Mouse (Mus musculus) liver, embryonic 14.5 days (tissue): ENCODE results near the gene Uggt2. TPM values are rescaled to one million over a fixed set of nuclear protein-coding genes. Genes with fewer than 3 reads are reported as not detected.
A peak's percentile ranks its signal among the peaks of the same experiment; 100 is the strongest.

Experiments
- ATAC-seq: fragments of 200-750 bp; cut with Nextera tagmentation; 2 replicates; pipeline ENCODE4 v1.8.0; 2017; ENCODE audit warnings: moderate number of reproducible peaks, mild to moderate bottlenecking, moderate library complexity; ENCODE audit not compliant: insufficient read depth
- DNase-seq, 3 experiments: peaks; one replicate each; pipeline ENCODE4 v3.0.0-alpha.2; 2012 to 2013; ENCODE audit warnings: low read depth in 3 of 3, low spot score in 3 of 3
- H3K27ac ChIP-seq: fragments of 300-500 bp; sonication (generic); 2 replicates; pipeline ENCODE4 v1.5.1; 2014; ENCODE audit warnings: moderate library complexity, mild to moderate bottlenecking, control low read depth, inconsistent platforms
- H3K27me3 ChIP-seq: fragments of 300-500 bp; sonication (generic); 2 replicates; pipeline ENCODE4 v1.6.1; 2014; ENCODE audit warnings: mild to moderate bottlenecking, low read length, moderate library complexity; ENCODE audit not compliant: control insufficient read depth, insufficient read depth
- H3K36me3 ChIP-seq: fragments of 300-500 bp; sonication (generic); replicated peaks from 2 replicates; pipeline ENCODE4 v1.6.1; 2014; ENCODE audit warnings: low read depth; ENCODE audit not compliant: control insufficient read depth, insufficient read depth
- H3K4me1 ChIP-seq, 2 experiments: fragments of 200-500 bp in 1 of 2; fragments of 300-500 bp in 1 of 2; sonication (generic) in 1 of 2; replicated peaks; 2 replicates each; pipeline ENCODE4 v1.6.1; 2012 to 2014; ENCODE audit warnings: antibody characterized with exemption in 1 of 2, inconsistent platforms in 1 of 2, low read length in 1 of 2; ENCODE audit not compliant: control insufficient read depth in 2 of 2, insufficient read depth in 2 of 2
- H3K4me2 ChIP-seq: fragments of 300-500 bp; sonication (generic); 2 replicates; pipeline ENCODE4 v1.6.1; 2014; ENCODE audit warnings: low read depth, mild to moderate bottlenecking, control low read depth, moderate library complexity
- H3K4me3 ChIP-seq, 2 experiments: fragments of 200-500 bp in 1 of 2; fragments of 300-500 bp in 1 of 2; sonication (generic) in 1 of 2; 2 replicates each; pipeline ENCODE4 v1.5.1; 2012 to 2014; ENCODE audit warnings: low read depth in 2 of 2, low read length in 2 of 2, mild to moderate bottlenecking in 2 of 2, control low read depth in 1 of 2, inconsistent platforms in 1 of 2, moderate library complexity in 1 of 2; ENCODE audit not compliant: insufficient read depth in 1 of 2
- H3K9ac ChIP-seq: fragments of 300-500 bp; sonication (generic); replicated peaks from 2 replicates; pipeline ENCODE4 v1.6.1; 2014; ENCODE audit warnings: mild to moderate bottlenecking, control low read depth, moderate library complexity
- H3K9me3 ChIP-seq: fragments of 300-500 bp; sonication (generic); 2 replicates; pipeline ENCODE4 v1.6.1; 2016; ENCODE audit warnings: low read length, mixed read lengths; ENCODE audit not compliant: control insufficient read depth
- CTCF ChIP-seq: IDR thresholded peaks from 2 replicates; pipeline ENCODE4 v1.5.1; 2016; ENCODE audit warnings: antibody characterized with exemption, low read depth, control low read depth
- EP300 ChIP-seq: IDR thresholded peaks from 2 replicates; pipeline ENCODE4 v1.6.1; 2016; ENCODE audit warnings: antibody characterized with exemption, low read depth
- WGBS: fragments of 180-500 bp; shearing (Covaris S2); extraction: QIAGEN DNeasy Blood & Tissue Kit; methylation state at CpG from one replicate; pipeline ENCODE4 v1.1.7; 2014; ENCODE audit not compliant: insufficient replicate concordance; 5-methylcytosine and 5-hydroxymethylcytosine counted together
- polyA plus RNA-seq, 2 experiments: library from polyadenylated mRNA; depleted of rRNA in 1 of 2; stranded (reverse) in 1 of 2; unstranded in 1 of 2; fragments of >200 nt; fragmentation: Nextera tagmentation in 1 of 2; extraction: Ambion mirVana in 1 of 2; gene quantifications; 2 replicates each; pipeline versions ENCODE4 v1.2.1 to v1.2.3; 2012 to 2014

Uggt2 gene
- polyA plus RNA-seq, 2 experiments, result 1.3 to 1.6 TPM

DNA sequence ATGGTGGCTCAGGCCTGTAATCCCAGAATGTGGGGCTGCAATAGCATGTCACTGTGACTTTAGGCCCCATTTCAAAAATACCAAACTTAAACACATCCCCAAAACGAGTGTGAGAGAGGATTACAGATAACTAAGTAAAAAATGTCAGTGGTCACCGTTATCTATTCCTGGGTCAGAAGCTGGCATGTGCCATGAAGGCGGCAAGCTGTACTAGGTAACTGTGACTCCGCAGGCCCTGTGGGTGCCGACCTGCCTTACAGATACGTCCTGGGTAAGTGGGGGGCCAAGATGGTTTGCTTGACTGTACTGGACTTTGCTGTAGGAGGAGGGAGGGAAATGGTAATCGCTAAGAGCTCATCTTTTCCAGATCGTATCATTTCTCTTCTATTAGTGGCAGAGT, 118.3 kb downstream of the Uggt2 start:
- H3K36me3 ChIP-seq, result peaks cover 11% of the 10 kb centered on the region
- no peak overlapping the region for H3K4me2 ChIP-seq
- H3K9me3 ChIP-seq, result no peaks in the 10 kb centered on the region
- TF ChIP-seq EP300 (no peak), CTCF (no peak)
- H3K27ac ChIP-seq, result no peak overlapping the region
- H3K27me3 ChIP-seq, result no peaks in the 10 kb centered on the region
- ATAC-seq (no peak), DNase-seq (no peak)
- H3K9ac ChIP-seq, result no peak overlapping the region
- 32% methylated on average over 8 of the region's 8 CpGs for WGBS
- peaks cover 2 to 5% of the 10 kb centered on the region in 2 experiments; a peak in 1 of 4 replicates for H3K4me1 ChIP-seq
- H3K4me3 ChIP-seq, result no peak overlapping the region

GRCm38 (mm10) chr14:118980358-118980757, 118.9 kb downstream of the Uggt2 start:
- peaks cover 2 to 5% of the 10 kb centered on the region in 2 experiments; a peak in 1 of 4 replicates for H3K4me1 ChIP-seq
- no peak overlapping the region for H3K9ac ChIP-seq
- 65% methylated on average over 5 of the region's 5 CpGs for WGBS
- ATAC-seq (peak; percentile 47; the same call in 1 of the 2 replicates), DNase-seq (no peak)
- peaks cover 13% of the 10 kb centered on the region for H3K36me3 ChIP-seq
- no peaks in the 10 kb centered on the region for H3K27me3 ChIP-seq
- no peaks in the 10 kb centered on the region for H3K9me3 ChIP-seq
- no peak overlapping the region for H3K27ac ChIP-seq
- TF ChIP-seq CTCF (no peak), EP300 (no peak)
- no peak overlapping the region for H3K4me2 ChIP-seq
- H3K4me3 ChIP-seq, result no peak overlapping the region

DNA sequence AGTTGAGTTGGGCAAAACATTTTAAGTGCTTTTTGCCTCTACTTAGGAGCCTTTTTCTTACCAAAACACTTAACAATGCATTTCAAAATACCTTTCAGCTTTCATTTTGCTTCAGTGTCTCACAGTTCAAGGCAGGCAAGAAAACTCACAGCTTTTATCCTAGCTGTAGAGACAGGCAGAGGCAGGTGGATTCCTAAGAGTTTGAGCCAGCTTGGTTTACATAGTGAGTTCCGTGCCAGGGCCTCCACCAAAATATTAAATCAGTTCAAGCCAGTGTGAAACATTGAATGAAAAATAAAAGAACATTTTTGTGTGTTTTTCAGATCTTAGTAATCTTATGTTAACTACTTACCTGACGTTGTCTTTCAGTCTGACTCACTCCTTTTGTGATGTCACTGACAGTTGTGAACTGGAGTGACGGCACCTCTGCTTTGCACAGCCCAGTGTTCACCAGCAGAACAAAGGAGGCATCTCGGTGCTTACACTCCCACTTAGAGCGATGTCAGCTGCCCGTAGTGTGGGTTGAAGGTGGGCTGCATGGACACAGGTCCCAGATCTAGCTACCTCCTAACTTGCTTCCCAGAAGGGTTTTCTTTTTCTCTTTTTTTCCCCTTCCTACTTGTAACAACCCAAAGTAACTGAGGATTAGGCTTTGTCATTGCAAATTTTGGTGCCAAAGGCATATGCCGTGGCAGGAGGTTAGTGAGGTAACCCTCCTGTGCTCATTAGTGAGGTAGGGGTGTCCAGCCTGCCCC, 119.5 kb downstream of the Uggt2 start:
- Histone ChIP-seq H3K36me3 (peaks cover 19% of the 10 kb centered on the region), H3K4me3 (no peak overlapping the region), H3K27ac (no peak overlapping the region), H3K9me3 (no peaks in the 10 kb centered on the region), H3K4me2 (no peak overlapping the region), H3K9ac (no peak overlapping the region), H3K4me1 (peaks cover 2 to 5% of the 10 kb centered on the region in 2 experiments; a peak in 1 of 4 replicates), H3K27me3 (no peaks in the 10 kb centered on the region)
- ATAC-seq (no peak), DNase-seq (no peak)
- WGBS, result 80% methylated on average over 7 of the region's 7 CpGs
- TF ChIP-seq EP300, result no peak
- TF ChIP-seq CTCF, result no peak

DNA sequence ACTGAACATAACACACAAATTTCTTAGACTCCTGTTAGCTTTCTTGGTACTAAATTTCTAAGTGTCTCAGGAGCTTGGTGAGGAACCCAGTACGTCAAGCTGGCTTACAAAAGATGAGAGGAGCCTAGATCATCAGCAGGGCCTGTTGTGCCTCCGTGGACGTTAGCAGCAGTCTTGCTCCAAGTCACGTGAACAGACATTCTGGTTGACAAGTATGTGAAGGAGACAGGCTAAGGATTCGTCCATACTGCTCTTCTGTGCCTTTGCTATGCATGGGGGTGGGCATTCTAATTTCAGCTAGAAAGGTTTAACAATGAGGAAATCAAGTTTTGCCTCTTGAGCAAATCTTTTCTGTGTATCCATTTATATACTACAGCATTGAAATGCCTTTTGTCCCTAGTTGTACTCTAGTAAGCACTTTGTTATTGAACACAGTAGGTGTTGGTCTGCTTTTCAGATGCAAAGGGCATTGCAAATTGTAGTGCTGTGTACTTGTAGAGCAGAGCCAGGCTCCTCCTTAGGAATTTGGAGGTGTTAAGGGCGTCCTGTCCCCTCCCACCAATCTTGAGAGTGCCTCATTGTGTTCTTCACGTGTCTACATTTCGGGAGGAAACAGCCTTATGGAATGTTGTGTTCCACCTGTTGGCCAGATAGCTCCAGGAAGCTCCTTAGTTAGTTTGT, 122.0 kb downstream of the Uggt2 start:
- ATAC-seq (no peak), DNase-seq (no peak)
- no peak overlapping the region for H3K27ac ChIP-seq
- WGBS, result 76% methylated on average over 8 of the region's 8 CpGs
- H3K36me3 ChIP-seq, result peaks cover 25% of the 10 kb centered on the region
- peaks cover 2% of the 10 kb centered on the region in 2 experiments; a peak in 1 of 4 replicates for H3K4me1 ChIP-seq
- H3K27me3 ChIP-seq, result no peaks in the 10 kb centered on the region
- no peak overlapping the region for H3K4me3 ChIP-seq
- H3K9me3 ChIP-seq, result no peaks in the 10 kb centered on the region
- no peak for TF ChIP-seq EP300
- no peak for TF ChIP-seq CTCF
- no peak overlapping the region for H3K9ac ChIP-seq
- no peak overlapping the region for H3K4me2 ChIP-seq

DNA sequence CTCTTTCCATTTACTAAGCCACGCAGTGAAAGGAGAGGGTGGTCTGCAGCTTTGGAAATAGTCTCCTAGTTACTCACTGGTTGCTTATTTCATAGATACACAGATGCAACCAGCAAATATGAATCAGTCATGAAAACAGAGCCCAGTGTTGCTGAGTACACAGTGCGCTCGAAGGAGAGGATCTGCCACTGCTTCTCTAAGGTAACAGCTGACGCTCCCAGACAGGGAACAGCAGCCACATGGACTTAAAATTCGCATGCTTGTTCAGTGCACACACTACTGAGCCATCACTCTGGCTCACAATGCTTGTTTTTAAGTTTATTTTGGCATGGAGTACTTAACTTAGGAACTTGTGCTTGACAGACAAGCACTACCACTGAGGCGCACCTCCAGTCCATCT, 127.0 kb downstream of the Uggt2 start:
- ATAC-seq (no peak), DNase-seq (no peak)
- Histone ChIP-seq H3K36me3 (peaks cover 35% of the 10 kb centered on the region), H3K27ac (no peak overlapping the region), H3K9me3 (no peaks in the 10 kb centered on the region), H3K9ac (no peak overlapping the region), H3K4me2 (no peak overlapping the region), H3K27me3 (no peaks in the 10 kb centered on the region), H3K4me3 (no peak overlapping the region), H3K4me1 (no peaks in the 10 kb centered on the region)
- TF ChIP-seq CTCF (no peak), EP300 (no peak)
- 86% methylated on average over 6 of the region's 6 CpGs for WGBS
